Mouse (Mus musculus) liver, adult 2 months (tissue): Measurements from ENCODE around the gene Zfp384.

Source experiments
- CTCF ChIP-seq: fragments of 200-500 bp; IDR thresholded peaks from 2 replicates; pipeline ENCODE4 v1.5.1; 2011; ENCODE audit warnings: low read depth, low read length, control low read depth
- POLR2A ChIP-seq: fragments of 200-500 bp; IDR thresholded peaks from 2 replicates; pipeline ENCODE4 v1.6.1; 2011; ENCODE audit warnings: low read length, control low read depth; ENCODE audit not compliant: insufficient read depth; ENCODE audit errors: extremely low read depth

- no peak for TF ChIP-seq CTCF
- TF ChIP-seq POLR2A: no peak
Observed at GRCm38 (mm10) chr6:125071170-125071895, 62.4 kb downstream of the Zfp384 start.
